Mouse (Mus musculus) CD4-positive naive resting alpha-beta T cell, adult 76 days (primary cell): Measurements from ENCODE around the gene Hsd3b4. TPM values are rescaled to one million over a fixed set of nuclear protein-coding genes. Genes with fewer than 3 reads are reported as not detected.

Source experiments
- total RNA-seq: library from RNA; stranded (reverse); gene quantifications from one replicate; pipeline ENCODE4 v1.2.4, GENCODE M21; 2023

The Hsd3b4 gene
- not detected for total RNA-seq

GRCm38 (mm10) chr3:98510414-98510813, at the start of gene Hsd3b4:
TSS of gene Hsd3b4 (minus strand) at chr3:98510514.

GRCm38 (mm10) chr3:98457026-98457425, 53.3 kb downstream of the Hsd3b4 start, which contains the start of gene Gm4450:
TSS of gene Gm4450 (minus strand) at chr3:98457126.

Other genes with a start within 250 kb of the Hsd3b4 start
- gene Hmgcs2, start 230.1 kb downstream of the Hsd3b4 start, total RNA-seq, result not detected
- 41.3 TPM for gene Phgdh, start 170.5 kb downstream of the Hsd3b4 start, total RNA-seq
- gene Zfp697, start 128.1 kb downstream of the Hsd3b4 start, total RNA-seq, result not detected
- gene Gm4450, start 53.4 kb downstream of the Hsd3b4 start, total RNA-seq, result not detected
- not detected for gene Gm10681, start 78.3 kb upstream of the Hsd3b4 start, total RNA-seq
- not detected for gene Hsd3b5, start 119.7 kb upstream of the Hsd3b4 start, total RNA-seq
- gene Hsd3b2, start 214.0 kb upstream of the Hsd3b4 start, total RNA-seq, result 0.23 TPM